In the genomic region with DNA sequence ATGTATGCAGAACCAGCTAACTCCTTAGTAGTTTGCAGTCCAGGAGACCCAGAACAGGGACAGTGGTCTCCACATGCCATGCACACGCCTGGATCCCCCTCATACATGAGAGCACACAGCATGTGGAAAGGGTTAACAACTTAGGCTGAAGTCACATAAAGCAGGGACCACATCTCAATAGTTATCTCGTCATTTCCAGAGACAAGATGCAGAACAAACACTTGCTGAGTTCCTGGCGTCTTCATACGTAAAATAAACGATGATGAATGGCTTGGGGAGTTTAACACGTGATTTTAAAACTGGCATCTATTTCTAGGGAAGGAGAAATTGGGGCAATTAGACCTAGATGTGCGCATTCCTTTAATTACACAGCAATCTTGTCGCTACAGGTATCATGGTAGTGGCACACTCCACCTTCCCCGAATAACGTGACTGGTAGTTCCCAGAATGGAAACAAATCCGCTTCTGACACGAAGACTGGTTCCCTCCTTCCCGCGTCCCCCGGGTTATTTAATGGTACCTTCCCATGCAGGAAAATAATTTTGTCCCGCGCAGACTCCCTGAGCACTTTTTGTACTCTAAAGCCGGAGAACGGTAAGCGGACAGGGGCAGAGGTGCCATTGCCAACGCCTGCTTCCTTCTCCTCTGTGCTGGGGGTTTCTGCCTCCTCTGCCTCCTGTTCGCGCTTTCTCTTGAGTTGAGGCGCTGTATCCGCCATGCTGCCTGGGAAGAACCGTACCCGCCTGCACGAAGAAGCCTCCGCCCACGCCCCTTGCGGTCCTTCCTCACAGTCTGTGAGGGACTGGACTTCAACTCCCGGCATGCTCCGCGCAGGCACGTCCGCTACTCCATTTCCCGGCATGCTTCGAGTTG, we compare ENCODE assay signal across 7 mouse cellular contexts. TPM values are rescaled to one million over a fixed set of nuclear protein-coding genes. Genes with fewer than 3 reads are reported as not detected.
DNase-seq lines count a peak whose midpoint lies in the region; ATAC-seq lines count a peak whose summit lies in the region.

A gene (minus strand): TSS at position 811 of the 873 bp plus-strand sequence.

- peak within 1 kb of the TSS; percentile 70 for H3K4me2 ChIP-seq in intestine, embryonic 15.5 days (replicated peaks)

- H3K9ac ChIP-seq in intestine, embryonic 15.5 days: peak within 1 kb of the TSS; percentile 60

- no peaks in the 10 kb centered on the region; the same call in 1 of the 2 replicates for H3K4me1 ChIP-seq in intestine, embryonic 15.5 days (replicated peaks)
- H3K4me1 ChIP-seq in midbrain, embryonic 10.5 days: peaks cover 18% of the 10 kb centered on the region

- H3K36me3 ChIP-seq in intestine, embryonic 15.5 days: peaks cover 5% of the 10 kb centered on the region; the same call in 1 of the 2 replicates
- H3K36me3 ChIP-seq in midbrain, embryonic 10.5 days: peaks cover 12% of the 10 kb centered on the region

- DNase-seq in adrenal gland, adult 2 months: peak; percentile 96
- DNase-seq in embryo, embryonic 11.5 days (ENCODE audit: low read depth, low spot score): peak; percentile 77
- peak; percentile 87 for DNase-seq in gastrocnemius, postnatal 36 days
- DNase-seq in left cerebral cortex, postnatal 25 days (ENCODE audit: low spot score in 2 of 2): peak; percentile 97 to 98
- DNase-seq in midbrain, embryonic 10.5 days (ENCODE audit: low spot score): peak; percentile 93
- DNase-seq in right cerebral cortex, postnatal 4 days: peak; percentile 93

- peak within 1 kb of the TSS; percentile 65 for H3K4me3 ChIP-seq in intestine, embryonic 15.5 days (replicated peaks)
- H3K4me3 ChIP-seq in midbrain, embryonic 10.5 days: peak within 1 kb of the TSS; percentile 74

- intact Hi-C loops in gastrocnemius, postnatal 36 days (cut with DNase I): no loop called here
- intact Hi-C loops in left cerebral cortex, postnatal 25 days (cut with DNase I): no loop called here

- under 1% methylated on average over 38 of the region's 38 CpGs for WGBS in intestine, embryonic 15.5 days
- under 1% methylated on average over 38 of the region's 38 CpGs for WGBS in midbrain, embryonic 10.5 days

- no peaks in the 10 kb centered on the region for H3K27me3 ChIP-seq in intestine, embryonic 15.5 days (replicated peaks)
- H3K27me3 ChIP-seq in midbrain, embryonic 10.5 days (ENCODE audit: low read depth, poor library complexity, severe bottlenecking): no peaks in the 10 kb centered on the region

- peak within 1 kb of the TSS; percentile 89 for H3K27ac ChIP-seq in intestine, embryonic 15.5 days
- peak within 1 kb of the TSS; percentile 93 for H3K27ac ChIP-seq in midbrain, embryonic 10.5 days (replicated peaks)

- ATAC-seq in intestine, embryonic 15.5 days: peak; percentile 98

- no peaks in the 10 kb centered on the region for H3K9me3 ChIP-seq in intestine, embryonic 15.5 days
- no peaks in the 10 kb centered on the region for H3K9me3 ChIP-seq in midbrain, embryonic 10.5 days (replicated peaks)

RNA-seq across cellular contexts. Expression of the gene that starts here (rescaled TPM):
- 10 to 100 TPM; 18.3 to 26.8 TPM for total RNA-seq in adrenal gland, adult 2 months (2021)
- 21.1 and 22.2 TPM in 2 replicates for polyA plus RNA-seq in adrenal gland, adult 2 months (2012; rRNA removed)
- total RNA-seq in gastrocnemius, postnatal 36 days (2021): 1 to 10 TPM; 6.0 to 6.8 TPM
- 86.1 and 87.1 TPM in 2 replicates for polyA plus RNA-seq in intestine, embryonic 15.5 days (2015; fragmentation: Nextera tagmentation; extraction: Ambion mirVana)
- total RNA-seq in left cerebral cortex, postnatal 25 days (2021): 10 to 100 TPM; 17.0 to 17.9 TPM
- polyA plus RNA-seq in midbrain, embryonic 10.5 days (2016; fragmentation: Nextera tagmentation; extraction: Ambion mirVana): 108 TPM in 2 replicates

Comparison
In these comparisons a context has a peak if more than half of its experiments do, and no peak if none do; other contexts are left out.
1. Peak in every context shown above with its lines: DNase-seq, ATAC-seq, H3K4me3 ChIP-seq and H3K27ac ChIP-seq.